Mouse (Mus musculus) ES-Bruce4 (cell line): ENCODE measurements around the gene Klf4.

Source experiments
- CTCF ChIP-seq: IDR thresholded peaks from one replicate; pipeline ENCODE4 v1.8.1; 2011; ENCODE audit warnings: low read depth, low read length
- EP300 ChIP-seq: IDR thresholded peaks from 2 replicates; pipeline ENCODE4 v1.6.1; 2011; ENCODE audit warnings: low read depth, low read length; ENCODE audit not compliant: insufficient read depth
- POLR2A ChIP-seq: IDR thresholded peaks from one replicate; pipeline ENCODE4 v1.8.1; 2011; ENCODE audit warnings: low read length; ENCODE audit not compliant: insufficient read depth

- TF ChIP-seq CTCF (no peak), EP300 (no peak), POLR2A (no peak)
Measured at GRCm38 (mm10) chr4:55535012-55535411, 2.7 kb upstream of the Klf4 start.
